Mouse (Mus musculus) ovary, adult 2 months (tissue): ENCODE results near the gene Vps29. TPM values are rescaled to one million over a fixed set of nuclear protein-coding genes. Genes with fewer than 3 reads are reported as not detected.

Source experiments
- polyA plus RNA-seq: library from polyadenylated mRNA; depleted of rRNA; stranded (reverse); fragments of >200 nt; gene quantifications from 2 replicates; pipeline ENCODE4 v1.2.3, GENCODE M21; 2012; rRNA removed

Gene Vps29
- polyA plus RNA-seq: 26.6 and 48.7 TPM in 2 replicates

GRCm38 (mm10) chr5:122353807-122354491 is at the start of gene Vps29, which contains the start of gene Rad9b:
TSS of gene Vps29 (plus strand) at chr5:122354369.
TSS of gene Rad9b (minus strand) at chr5:122354233.

GRCm38 (mm10) chr5:122371591-122372191 is 17.5 kb downstream of the Vps29 start, which contains the start of gene Gpn3:
TSS of gene Gpn3 (plus strand) at chr5:122371876.

GRCm38 (mm10) chr5:122372192-122372769 is 18.1 kb downstream of the Vps29 start, which contains the start of gene Fam216a:
TSS of gene Fam216a (minus strand) at chr5:122372364.

GRCm38 (mm10) chr5:122391786-122392180 is 37.6 kb downstream of the Vps29 start, which contains the start of gene Arpc3:
TSS of gene Arpc3 (plus strand) at chr5:122391878.

Other genes starting within 250 kb of the Vps29 start
- gene Ccdc63, start 213.5 kb upstream of the Vps29 start, polyA plus RNA-seq: not detected in 2 replicates
- 119 and 128 TPM in 2 replicates for gene Ppp1cc, start 196.1 kb upstream of the Vps29 start, polyA plus RNA-seq
- 8.8 and 11.6 TPM in 2 replicates for gene Hvcn1, start 147.6 kb upstream of the Vps29 start, polyA plus RNA-seq
- 56.6 and 63.9 TPM in 2 replicates for gene Tctn1, start 89.9 kb upstream of the Vps29 start, polyA plus RNA-seq
- 25.4 and 25.6 TPM in 2 replicates for gene Pptc7, start 70.0 kb upstream of the Vps29 start, polyA plus RNA-seq
- 4.0 and 4.1 TPM in 2 replicates for gene Rad9b, start 136 bp upstream of the Vps29 start, polyA plus RNA-seq
- gene Gpn3, start 17.5 kb downstream of the Vps29 start, polyA plus RNA-seq: 74.3 and 78.9 TPM in 2 replicates
- 42.6 and 45.6 TPM in 2 replicates for gene Fam216a, start 18.0 kb downstream of the Vps29 start, polyA plus RNA-seq
- 74.5 and 83.4 TPM in 2 replicates for gene Arpc3, start 37.5 kb downstream of the Vps29 start, polyA plus RNA-seq
- gene Anapc7, start 67.3 kb downstream of the Vps29 start, polyA plus RNA-seq: 54.2 and 59.0 TPM in 2 replicates
- 99.6 and 109 TPM in 2 replicates for gene Atp2a2, start 147.9 kb downstream of the Vps29 start, polyA plus RNA-seq